Mouse (Mus musculus) stomach, embryonic 14.5 days (tissue): ENCODE data around the gene Gm16503. TPM values are rescaled to one million over a fixed set of nuclear protein-coding genes. Genes with fewer than 3 reads are reported as not detected.
"Not testable (repeated sequence)": the region's sequence is repeated elsewhere in the genome, so short reads cannot be mapped to it uniquely, and the experiment has no call there.

Experiments used
- ATAC-seq: fragments of 200-750 bp; cut with Nextera tagmentation; 2 replicates; pipeline ENCODE4 v1.8.0; 2017; ENCODE audit warnings: low read depth, moderate TSS enrichment; ENCODE audit not compliant: insufficient number of reproducible peaks, insufficient read depth, low FRiP score
- H3K27ac ChIP-seq: fragments of 300-500 bp; sonication (generic); 2 replicates; pipeline ENCODE4 v1.5.1; 2014; ENCODE audit warnings: mild to moderate bottlenecking, low read length, moderate library complexity, mixed read lengths
- H3K27me3 ChIP-seq: fragments of 300-500 bp; sonication (generic); 2 replicates; pipeline ENCODE4 v1.6.1; 2014; ENCODE audit warnings: low read length, control low read depth, mixed read lengths; ENCODE audit not compliant: control insufficient read depth, insufficient read depth
- H3K36me3 ChIP-seq: fragments of 300-500 bp; sonication (generic); 2 replicates; pipeline ENCODE4 v1.6.1; 2014; ENCODE audit warnings: mild to moderate bottlenecking, control low read depth, low read length, moderate library complexity, mixed read lengths; ENCODE audit not compliant: control insufficient read depth, insufficient read depth
- H3K4me1 ChIP-seq: fragments of 300-500 bp; sonication (generic); 2 replicates; pipeline ENCODE4 v1.6.1; 2014; ENCODE audit warnings: low read length, control low read depth, mixed read lengths; ENCODE audit not compliant: control insufficient read depth, insufficient read depth
- H3K4me2 ChIP-seq: fragments of 300-500 bp; sonication (generic); replicated peaks from 2 replicates; pipeline ENCODE4 v1.6.1; 2014; ENCODE audit warnings: low read depth, low read length, control low read depth
- H3K4me3 ChIP-seq: fragments of 300-500 bp; sonication (generic); 2 replicates; pipeline ENCODE4 v1.5.1; 2014; ENCODE audit warnings: low read depth, low read length, control low read depth
- H3K9ac ChIP-seq: fragments of 300-500 bp; sonication (generic); replicated peaks from 2 replicates; pipeline ENCODE4 v1.6.1; 2014; ENCODE audit warnings: low read depth, mild to moderate bottlenecking, control low read depth, low read length, moderate library complexity, mixed read lengths
- H3K9me3 ChIP-seq: fragments of 300-500 bp; sonication (generic); 2 replicates; pipeline ENCODE4 v1.6.1; 2016; ENCODE audit warnings: low read depth, low read length, control low read depth; ENCODE audit not compliant: control insufficient read depth
- WGBS: fragments of 180-500 bp; shearing (Covaris S2); extraction: QIAGEN DNeasy Blood & Tissue Kit; methylation state at CpG from one replicate; pipeline ENCODE4 v1.1.7; 2014; 5-methylcytosine and 5-hydroxymethylcytosine counted together
- polyA plus RNA-seq: library from polyadenylated mRNA; unstranded; fragments of >200 nt; fragmentation: Nextera tagmentation; extraction: Ambion mirVana; gene quantifications from 2 replicates; pipeline ENCODE4 v1.2.1, GENCODE M21; 2014

The Gm16503 gene
- polyA plus RNA-seq = 0.59 and 0.67 TPM in 2 replicates

DNA sequence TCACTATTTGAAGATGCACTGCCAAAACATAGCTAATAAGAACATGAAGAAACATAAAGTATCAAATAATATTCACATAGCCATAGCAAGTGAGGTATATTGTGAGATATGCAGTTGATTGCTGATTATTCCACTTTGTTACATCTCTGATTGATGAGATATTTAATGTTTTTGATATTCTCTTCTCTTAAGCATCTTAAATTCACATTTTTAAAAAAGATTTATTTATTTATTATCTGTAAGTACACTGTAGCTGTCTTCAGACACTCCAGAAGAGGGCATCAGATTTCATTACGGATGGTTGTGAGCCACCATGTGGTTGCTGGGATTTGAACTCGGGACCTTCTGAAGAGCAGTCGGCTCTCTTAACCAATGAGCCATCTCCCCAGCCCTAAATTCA is at the start of gene Gm16503:
Gene Gm16503 (plus strand): TSS at position 301 of the 400 bp plus-strand sequence.
- ATAC-seq, H3K27ac ChIP-seq, H3K4me1 ChIP-seq, H3K27me3 ChIP-seq, H3K4me3 ChIP-seq, H3K9ac ChIP-seq, H3K36me3 ChIP-seq, H3K4me2 ChIP-seq: not testable (repeated sequence)
- whole genome bisulfite sequencing = 84% methylated on average over 3 of the region's 3 CpGs
- peaks cover 33% of the 10 kb centered on the region for H3K9me3 ChIP-seq

DNA sequence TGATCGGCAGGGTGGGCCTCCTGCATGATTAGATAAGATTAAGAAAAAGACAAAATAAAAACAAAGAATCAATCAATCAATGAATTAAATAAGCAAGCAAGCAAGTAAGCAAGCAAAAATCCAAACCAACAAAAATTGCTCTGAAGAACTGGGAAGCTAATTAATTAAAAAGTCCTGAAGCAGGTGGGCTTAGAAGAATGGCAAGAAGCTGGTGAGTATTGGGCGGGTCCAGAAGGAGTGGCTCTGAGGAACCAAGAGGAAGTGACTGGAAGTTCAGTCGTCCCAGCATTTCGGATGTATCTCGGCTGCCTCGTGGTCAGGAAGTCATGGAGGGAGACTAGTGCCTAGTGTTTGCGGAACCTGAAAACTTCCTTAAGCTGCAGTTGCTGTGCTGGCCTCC is 47.9 kb upstream of the Gm16503 start, which contains the start of gene Zfp982:
Gene Zfp982 (plus strand): TSS at position 301 of the 400 bp plus-strand sequence.
- H3K27me3 ChIP-seq, H3K4me1 ChIP-seq, ATAC-seq, H3K27ac ChIP-seq, H3K4me3 ChIP-seq, H3K36me3 ChIP-seq, H3K9ac ChIP-seq, H3K4me2 ChIP-seq: not testable (repeated sequence)
- H3K9me3 ChIP-seq = peaks cover 20% of the 10 kb centered on the region
- 85% methylated on average over 7 of the region's 7 CpGs for WGBS

DNA sequence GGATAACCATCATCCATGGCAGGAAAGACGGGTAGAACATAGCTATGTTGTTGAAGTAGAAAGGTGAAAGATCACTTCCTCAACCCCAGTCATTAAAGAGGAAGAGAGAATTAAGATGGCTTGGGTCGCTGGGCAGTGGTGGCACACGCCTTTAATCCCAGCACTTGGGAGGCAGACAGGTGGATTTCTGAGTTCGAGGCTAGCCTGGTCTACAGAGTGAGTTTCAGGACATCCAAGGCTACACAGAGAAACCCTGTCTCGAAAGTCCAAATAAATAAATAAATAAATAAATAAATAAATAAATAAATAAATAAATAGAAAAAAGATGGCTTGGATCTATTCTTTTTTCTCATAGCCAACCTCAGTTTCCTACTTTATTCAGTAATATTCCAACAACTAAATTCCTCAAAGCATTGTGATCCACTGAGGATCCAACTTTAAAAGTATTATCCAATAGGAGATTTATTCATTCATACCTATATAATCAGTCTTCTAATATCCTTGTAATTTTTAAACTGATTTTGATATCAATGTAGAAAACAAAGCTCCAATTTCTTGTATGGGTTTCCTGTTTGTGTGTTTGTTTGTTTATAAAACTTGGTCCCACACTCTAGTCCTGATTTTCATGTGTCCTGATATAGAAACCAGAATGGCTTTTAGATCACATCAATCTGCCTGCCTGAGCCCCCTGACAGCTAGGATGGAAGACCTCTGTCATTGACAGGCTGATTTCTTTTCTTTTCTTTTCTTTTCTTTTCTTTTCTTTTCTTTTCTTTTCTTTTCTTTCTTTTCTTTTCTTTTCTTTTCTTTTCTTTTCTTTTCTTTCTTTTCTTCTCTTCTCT is 41.0 kb upstream of the Gm16503 start:
- H3K4me2 ChIP-seq, ATAC-seq, H3K9ac ChIP-seq, H3K4me3 ChIP-seq, H3K9me3 ChIP-seq, H3K36me3 ChIP-seq, H3K4me1 ChIP-seq, H3K27ac ChIP-seq, H3K27me3 ChIP-seq: not testable (repeated sequence)
- WGBS = 85% methylated on average over 5 of the region's 5 CpGs

DNA sequence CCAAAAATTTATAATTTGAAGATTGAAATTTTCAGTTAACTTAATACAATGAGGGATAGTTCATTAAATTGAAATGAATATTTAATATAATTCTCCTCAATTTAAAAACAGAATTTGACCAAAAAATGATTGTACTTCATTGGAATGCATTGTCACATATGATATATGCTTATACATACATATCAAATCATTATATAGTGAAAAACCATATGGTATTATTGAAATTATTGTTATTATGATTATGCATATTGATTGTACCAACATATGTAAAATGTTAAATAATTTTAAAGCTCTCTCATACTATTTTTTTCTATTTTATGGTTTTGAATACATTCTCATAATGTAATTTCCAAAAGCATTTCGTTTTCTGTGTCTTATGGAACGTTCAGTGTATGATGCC is 30.8 kb upstream of the Gm16503 start:
- no peak overlapping the region for H3K9ac ChIP-seq
- 82% methylated on average over 2 of the region's 2 CpGs for WGBS
- no peaks in the 10 kb centered on the region for H3K36me3 ChIP-seq
- peaks cover 19% of the 10 kb centered on the region for H3K9me3 ChIP-seq
- H3K4me1 ChIP-seq = no peaks in the 10 kb centered on the region
- no peak for ATAC-seq
- no peak overlapping the region for H3K4me3 ChIP-seq
- no peaks in the 10 kb centered on the region for H3K27me3 ChIP-seq
- H3K27ac ChIP-seq = no peak overlapping the region
- no peak overlapping the region for H3K4me2 ChIP-seq

DNA sequence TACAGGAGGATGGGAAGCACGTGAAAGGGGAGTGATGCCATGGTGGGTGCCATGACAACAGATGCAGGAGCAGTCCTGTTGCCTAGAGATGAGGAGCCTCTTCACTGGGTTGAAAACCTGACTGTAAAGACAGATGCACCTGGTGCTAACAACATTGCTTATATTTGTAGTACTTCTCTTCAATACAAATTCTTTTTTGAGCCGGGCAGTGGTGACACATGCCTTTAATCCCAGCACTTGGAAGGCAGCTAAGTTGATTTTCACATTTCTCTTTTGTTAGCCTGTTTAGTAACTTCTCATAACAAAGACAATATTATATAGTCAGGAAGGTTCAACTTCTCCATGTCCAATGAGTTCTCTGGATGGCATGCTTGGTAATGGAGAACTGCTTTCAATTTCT is 21.0 kb upstream of the Gm16503 start:
- peaks cover 58% of the 10 kb centered on the region for H3K9me3 ChIP-seq
- no peak overlapping the region for H3K27ac ChIP-seq
- no peaks in the 10 kb centered on the region for H3K27me3 ChIP-seq
- H3K4me3 ChIP-seq = no peak overlapping the region
- no peak overlapping the region for H3K4me2 ChIP-seq
- no peaks in the 10 kb centered on the region for H3K36me3 ChIP-seq
- peak; percentile 33; the same call in 1 of the 2 replicates for ATAC-seq
- no peaks in the 10 kb centered on the region for H3K4me1 ChIP-seq
- WGBS = 69% methylated on average over 2 of the region's 2 CpGs
- no peak overlapping the region for H3K9ac ChIP-seq

DNA sequence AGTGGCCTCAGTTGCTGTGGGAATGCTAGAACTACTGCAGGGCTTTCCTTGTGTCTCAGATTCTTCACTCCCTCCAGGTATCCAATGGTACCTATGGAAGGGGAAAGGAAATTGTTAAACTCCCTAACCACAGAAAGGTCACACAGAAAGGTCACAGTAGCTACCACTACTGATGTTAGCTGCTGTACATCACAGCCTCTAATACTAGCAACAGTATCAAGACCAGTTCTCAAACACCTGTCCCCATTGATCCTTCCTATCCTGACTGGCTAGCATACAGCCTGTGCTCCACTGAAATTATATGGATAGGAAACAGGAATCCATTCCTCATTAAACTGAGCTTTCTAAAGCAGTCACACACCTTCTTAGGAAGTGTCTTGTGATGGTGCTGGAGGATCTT is 19.9 kb upstream of the Gm16503 start:
- Histone ChIP-seq H3K36me3 (no peaks in the 10 kb centered on the region), H3K4me2 (no peak overlapping the region), H3K9me3 (peaks cover 62% of the 10 kb centered on the region), H3K9ac (no peak overlapping the region), H3K4me1 (no peaks in the 10 kb centered on the region), H3K27ac (no peak overlapping the region), H3K4me3 (no peak overlapping the region), H3K27me3 (no peaks in the 10 kb centered on the region)
- peak; percentile 42 for ATAC-seq

DNA sequence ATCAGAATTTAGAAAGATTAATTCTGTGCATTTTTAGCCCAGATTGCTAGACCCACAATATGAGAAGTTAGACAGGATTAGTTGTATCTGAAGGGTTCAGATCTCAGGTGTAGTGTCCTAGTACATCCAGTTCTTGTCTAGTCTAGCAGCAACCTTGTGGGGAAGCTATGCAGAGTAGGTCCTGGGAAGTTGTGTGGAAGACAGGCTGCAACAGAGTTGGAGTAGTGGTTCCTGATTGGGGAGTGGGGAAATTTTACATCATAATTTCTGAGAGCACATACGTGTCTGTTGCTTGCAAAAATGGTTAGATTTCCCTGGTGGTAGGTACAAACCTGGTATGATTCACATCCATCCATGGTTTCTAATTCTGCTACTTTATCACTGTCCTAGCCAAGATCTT is 14.9 kb upstream of the Gm16503 start:
- Histone ChIP-seq H3K4me3 (no peak overlapping the region), H3K27ac (no peak overlapping the region), H3K4me2 (no peak overlapping the region), H3K4me1 (no peaks in the 10 kb centered on the region), H3K27me3 (no peaks in the 10 kb centered on the region), H3K36me3 (no peaks in the 10 kb centered on the region), H3K9ac (no peak overlapping the region), H3K9me3 (peaks cover 37% of the 10 kb centered on the region)
- ATAC-seq = no peak
- WGBS = 83% methylated on average over 1 of the region's 1 CpGs

DNA sequence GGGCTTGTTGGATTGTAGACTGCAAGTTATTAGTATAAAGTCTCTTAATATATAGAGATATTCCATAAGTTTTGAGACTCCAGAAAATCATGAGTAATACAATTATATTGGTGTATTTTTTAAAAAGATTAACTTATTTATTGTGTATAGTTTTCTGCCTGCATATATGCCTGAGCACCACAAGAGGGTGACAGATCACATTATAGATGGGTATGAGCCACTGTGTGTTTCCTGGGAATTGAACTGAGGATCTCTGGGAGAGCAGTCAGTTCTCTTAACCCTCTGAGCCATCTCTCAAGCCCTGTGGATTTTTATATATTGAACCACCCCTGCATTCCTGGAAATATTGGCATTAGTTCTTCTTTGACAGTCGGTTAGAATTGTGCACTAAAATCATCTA is 9.7 kb upstream of the Gm16503 start:
- no peak overlapping the region for H3K9ac ChIP-seq
- H3K9me3 ChIP-seq = peaks cover 16% of the 10 kb centered on the region; the same call in 1 of the 2 replicates
- no peaks in the 10 kb centered on the region for H3K27me3 ChIP-seq
- no peaks in the 10 kb centered on the region for H3K4me1 ChIP-seq
- H3K27ac ChIP-seq = no peak overlapping the region
- no peak for ATAC-seq
- no peak overlapping the region for H3K4me2 ChIP-seq
- H3K4me3 ChIP-seq = no peak overlapping the region
- H3K36me3 ChIP-seq = no peaks in the 10 kb centered on the region
- 76% methylated on average over 1 of the region's 1 CpGs for WGBS

DNA sequence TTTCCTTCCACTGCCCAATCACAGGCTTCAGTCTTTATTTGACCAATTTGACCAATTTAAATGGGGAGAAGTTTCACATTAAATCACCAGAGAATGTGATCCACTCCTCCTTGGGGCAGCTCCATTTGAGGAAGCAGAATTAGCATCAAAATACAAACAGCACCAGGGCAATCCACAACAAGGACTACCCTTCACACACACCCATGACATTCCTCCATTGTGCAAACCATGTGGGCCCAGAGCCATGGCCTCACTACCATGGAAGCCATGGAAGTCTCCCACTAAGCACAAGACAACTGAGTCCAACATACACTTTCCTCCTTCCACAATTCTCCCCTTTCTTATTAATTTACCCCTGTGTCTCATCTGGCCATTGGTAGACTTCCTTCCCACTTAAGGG is 4.1 kb upstream of the Gm16503 start:
- not testable (repeated sequence) for ATAC-seq, H3K36me3 ChIP-seq, H3K4me1 ChIP-seq

More for the DNA sequence above, 4.1 kb upstream of the Gm16503 start:
- not testable (repeated sequence) for H3K9ac ChIP-seq, H3K27me3 ChIP-seq, H3K27ac ChIP-seq, H3K4me2 ChIP-seq, H3K4me3 ChIP-seq
- H3K9me3 ChIP-seq = peaks cover 29% of the 10 kb centered on the region
